Mouse (Mus musculus): ENCODE measurements around the gene Serpina3a.

DNA sequence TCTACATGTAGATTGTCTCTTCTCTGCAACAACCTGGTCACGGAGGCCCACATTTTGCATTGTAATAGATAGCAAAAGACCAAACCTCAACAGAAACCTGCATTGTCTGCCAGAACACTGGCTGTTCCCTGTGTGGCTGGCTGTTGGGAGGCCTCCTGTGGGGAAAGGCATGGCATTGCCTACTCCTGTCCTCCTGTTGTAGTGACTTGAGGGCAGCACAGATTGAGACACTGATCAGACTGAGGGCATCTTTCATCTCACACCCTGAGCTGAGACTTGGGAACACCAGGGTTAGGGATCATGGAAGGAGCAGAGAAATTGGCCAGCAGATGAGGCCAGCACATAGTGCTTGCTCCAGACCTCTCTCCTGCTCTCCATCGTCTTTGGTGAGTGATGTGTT, 25.7 kb downstream of the Serpina3a start:
- TF ChIP-seq CTCF (IDR thresholded peaks at IDR 0.05; ENCODE audit: low read depth), result no peak
- TF ChIP-seq EP300 (IDR thresholded peaks at IDR 0.05; ENCODE audit: low read depth), result no peak
